Mouse (Mus musculus): ENCODE measurements at regions not wholly inside any gene's neighbourhood (a gene's known extent, or its start where the extent isn't known, plus 50 kb on each side); places are given as distances from the start of the nearest gene placed in this dataset.

DNA sequence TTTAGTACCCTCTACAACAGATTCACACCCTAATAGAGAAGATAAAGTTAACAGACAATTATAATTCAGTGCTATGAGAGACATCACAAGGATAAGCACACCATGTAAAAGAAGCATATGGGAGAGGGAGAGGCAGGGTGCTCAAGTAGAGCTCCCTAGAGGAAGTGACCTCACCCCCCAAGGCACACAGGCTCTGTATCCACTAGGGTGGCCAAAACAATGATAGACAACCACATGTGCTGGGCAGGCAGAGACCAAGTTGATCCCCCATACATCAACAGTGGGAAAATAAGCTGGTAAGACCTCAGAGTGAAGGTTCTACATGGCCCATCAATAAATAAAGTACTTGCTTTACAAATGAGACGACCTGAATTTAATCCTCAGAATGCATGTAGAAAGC, 347.7 kb downstream of the Sox4 start:
- WGBS, result 76% methylated on average over 1 of the region's 1 CpGs
- ATAC-seq (replicated peaks; ENCODE audit: low FRiP score) (no peak), DNase-seq (ENCODE audit: low spot score) (no peak)
- no peak overlapping the region for H3K27ac ChIP-seq (ENCODE audit: low read depth, low read length)
- no peaks in the 10 kb centered on the region for H3K9me3 ChIP-seq (ENCODE audit: control insufficient read depth, low read length)
- H3K4me1 ChIP-seq (replicated peaks; ENCODE audit: control insufficient read depth, insufficient read depth, low read length), result no peaks in the 10 kb centered on the region
- no peaks in the 10 kb centered on the region for H3K36me3 ChIP-seq (ENCODE audit: control insufficient read depth, insufficient read depth, low read length)
- H3K4me2 ChIP-seq, result no peak overlapping the region
- no peak overlapping the region for H3K4me3 ChIP-seq (ENCODE audit: low read depth, low read length)
- no peak overlapping the region for H3K9ac ChIP-seq (ENCODE audit: low read depth, low read length)
- no peaks in the 10 kb centered on the region for H3K27me3 ChIP-seq (replicated peaks; ENCODE audit: control insufficient read depth, insufficient read depth, low read length)

DNA sequence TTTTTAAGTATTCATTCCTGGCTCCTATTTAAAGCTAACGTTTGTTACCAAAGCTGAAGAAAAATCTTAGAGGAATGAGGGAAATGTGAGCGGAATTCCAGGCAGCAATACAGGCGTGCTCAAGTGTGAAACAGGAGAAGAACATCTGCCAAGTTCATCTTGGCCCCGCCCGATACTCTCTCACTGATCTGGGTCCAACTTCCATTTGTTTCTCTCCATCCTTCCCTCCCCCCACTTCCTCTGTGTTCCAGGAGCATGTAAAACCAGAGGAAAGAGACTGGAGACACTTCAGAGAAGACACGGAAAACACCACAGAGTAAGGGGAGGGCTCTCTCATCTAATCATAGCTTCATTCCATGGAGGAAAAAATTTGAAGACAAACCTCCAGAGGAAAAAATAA, 346.7 kb downstream of the Gm11361 start:
- 64% methylated on average over 6 of the region's 6 CpGs for WGBS
- H3K36me3 ChIP-seq (ENCODE audit: control insufficient read depth, insufficient read depth, low read length), result no peaks in the 10 kb centered on the region
- no peak overlapping the region for H3K4me3 ChIP-seq (ENCODE audit: low read depth, low read length)
- ATAC-seq (replicated peaks; ENCODE audit: low FRiP score) (no peak), DNase-seq (ENCODE audit: low spot score) (no peak)
- H3K9me3 ChIP-seq (ENCODE audit: control insufficient read depth, low read length), result no peaks in the 10 kb centered on the region
- H3K4me2 ChIP-seq, result no peak overlapping the region
- no peak overlapping the region for H3K27ac ChIP-seq (ENCODE audit: low read depth, low read length)
- H3K27me3 ChIP-seq (replicated peaks; ENCODE audit: control insufficient read depth, insufficient read depth, low read length), result no peaks in the 10 kb centered on the region
- no peak overlapping the region for H3K9ac ChIP-seq (ENCODE audit: low read depth, low read length)
- H3K4me1 ChIP-seq (replicated peaks; ENCODE audit: control insufficient read depth, insufficient read depth, low read length), result no peaks in the 10 kb centered on the region

DNA sequence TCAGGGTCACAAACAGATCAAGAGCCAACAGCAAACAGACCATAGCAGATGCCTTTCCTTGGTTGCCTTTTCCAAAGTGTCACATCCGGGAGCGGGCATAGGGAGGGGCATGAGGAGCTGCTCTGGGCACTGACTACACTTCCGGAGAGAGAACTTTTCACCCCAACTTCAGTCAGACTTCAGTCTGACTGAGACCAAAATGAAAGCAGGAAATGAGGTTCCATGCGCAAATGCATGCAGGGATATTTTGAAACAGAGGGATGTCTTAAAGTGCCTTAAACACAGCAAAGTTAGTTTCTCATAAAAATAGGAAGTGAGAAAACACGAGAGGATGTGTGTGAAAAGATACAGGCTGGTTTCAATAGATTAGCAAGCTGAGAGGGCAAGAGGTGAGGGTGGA, 343.5 kb downstream of the Gm11361 start:
- WGBS, result 46% methylated on average over 5 of the region's 5 CpGs
- no peak for ATAC-seq (replicated peaks; ENCODE audit: low FRiP score)
- no peak overlapping the region for H3K9ac ChIP-seq (ENCODE audit: low read depth, low read length)
- no peak for DNase-seq (ENCODE audit: low spot score)
- H3K9me3 ChIP-seq (ENCODE audit: control insufficient read depth, low read length), result no peaks in the 10 kb centered on the region
- H3K36me3 ChIP-seq (ENCODE audit: control insufficient read depth, insufficient read depth, low read length), result no peaks in the 10 kb centered on the region
- H3K4me1 ChIP-seq (replicated peaks; ENCODE audit: control insufficient read depth, insufficient read depth, low read length), result no peaks in the 10 kb centered on the region
- no peaks in the 10 kb centered on the region for H3K27me3 ChIP-seq (replicated peaks; ENCODE audit: control insufficient read depth, insufficient read depth, low read length)
- no peak overlapping the region for H3K4me3 ChIP-seq (ENCODE audit: low read depth, low read length)
- H3K4me2 ChIP-seq, result no peak overlapping the region
- H3K27ac ChIP-seq (ENCODE audit: low read depth, low read length), result no peak overlapping the region

DNA sequence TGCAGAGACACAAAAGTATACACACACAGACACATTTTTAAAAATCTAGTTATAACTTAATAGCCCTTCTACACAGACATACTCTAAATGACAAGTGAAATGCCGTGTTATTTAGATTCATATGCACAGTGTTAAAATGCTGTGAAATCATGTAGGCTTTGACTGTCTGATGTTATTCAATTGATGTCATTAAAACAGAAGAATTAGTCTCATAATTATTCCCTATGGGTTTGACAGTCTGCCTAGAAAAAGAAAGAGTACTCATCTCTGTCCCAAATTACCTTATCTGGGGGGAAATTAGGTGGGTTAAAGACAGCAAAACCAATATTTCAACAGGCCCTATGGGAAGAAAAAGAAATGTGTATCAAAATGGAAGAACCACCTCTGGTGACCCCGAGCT, 339.0 kb downstream of the Gm11361 start:
- 85% methylated on average over 2 of the region's 2 CpGs for WGBS
- DNase-seq (ENCODE audit: low spot score), result no peak
- no peaks in the 10 kb centered on the region for H3K36me3 ChIP-seq (ENCODE audit: control insufficient read depth, insufficient read depth, low read length)
- H3K9ac ChIP-seq (ENCODE audit: low read depth, low read length), result no peak overlapping the region
- no peaks in the 10 kb centered on the region for H3K4me1 ChIP-seq (replicated peaks; ENCODE audit: control insufficient read depth, insufficient read depth, low read length)
- no peaks in the 10 kb centered on the region for H3K9me3 ChIP-seq (ENCODE audit: control insufficient read depth, low read length)
- no peak overlapping the region for H3K27ac ChIP-seq (ENCODE audit: low read depth, low read length)
- no peaks in the 10 kb centered on the region for H3K27me3 ChIP-seq (replicated peaks; ENCODE audit: control insufficient read depth, insufficient read depth, low read length)
- ATAC-seq (replicated peaks; ENCODE audit: low FRiP score), result no peak
- no peak overlapping the region for H3K4me2 ChIP-seq
- H3K4me3 ChIP-seq (ENCODE audit: low read depth, low read length), result no peak overlapping the region

DNA sequence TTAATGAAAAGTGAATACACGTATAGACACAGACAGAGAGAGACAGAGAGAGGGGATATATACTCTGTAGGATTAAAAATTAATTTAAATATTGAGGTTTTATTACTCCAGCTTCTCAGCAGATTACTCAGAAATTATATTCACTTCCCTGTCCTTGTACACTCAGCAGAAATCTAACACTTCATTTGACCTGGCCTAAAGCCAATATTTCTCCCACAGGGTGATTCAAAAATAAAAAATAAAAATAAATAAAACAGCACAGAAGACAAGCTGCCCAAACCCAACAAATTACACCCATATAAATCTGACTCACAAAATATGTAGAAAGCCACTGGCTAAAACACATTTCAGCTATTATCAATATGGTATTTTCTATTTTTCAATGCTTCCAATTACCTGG, 334.8 kb downstream of the Gm11361 start:
- ATAC-seq (replicated peaks; ENCODE audit: low FRiP score) (no peak), DNase-seq (ENCODE audit: low spot score) (no peak)
- Histone ChIP-seq H3K27me3 (replicated peaks; ENCODE audit: control insufficient read depth, insufficient read depth, low read length) (no peaks in the 10 kb centered on the region), H3K4me3 (ENCODE audit: low read depth, low read length) (no peak overlapping the region), H3K4me2 (no peak overlapping the region), H3K36me3 (ENCODE audit: control insufficient read depth, insufficient read depth, low read length) (no peaks in the 10 kb centered on the region), H3K9ac (ENCODE audit: low read depth, low read length) (no peak overlapping the region), H3K27ac (ENCODE audit: low read depth, low read length) (no peak overlapping the region), H3K9me3 (ENCODE audit: control insufficient read depth, low read length) (no peaks in the 10 kb centered on the region), H3K4me1 (replicated peaks; ENCODE audit: control insufficient read depth, insufficient read depth, low read length) (no peaks in the 10 kb centered on the region)
- WGBS, result 87% methylated on average over 1 of the region's 1 CpGs

DNA sequence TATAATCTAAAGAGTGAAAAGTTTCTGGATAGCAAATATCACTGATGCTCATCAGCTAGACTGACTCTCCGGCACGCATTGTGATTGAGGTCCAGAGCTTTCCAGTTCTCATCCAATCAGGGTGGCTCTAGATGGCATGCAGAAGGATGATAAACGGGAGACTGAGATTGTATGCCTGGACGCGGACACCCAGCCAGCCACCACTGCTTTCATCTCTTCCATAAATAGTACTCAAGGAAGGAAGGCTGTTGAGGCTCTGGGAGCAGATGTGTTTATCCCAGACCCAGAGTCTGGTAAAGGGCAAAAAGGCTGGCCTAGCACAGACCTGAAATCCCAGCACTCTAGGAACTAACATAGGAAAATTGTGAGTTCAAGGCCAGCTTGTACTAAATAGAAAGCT, 330.6 kb downstream of the Gm11361 start:
- Histone ChIP-seq H3K4me2 (no peak overlapping the region), H3K27me3 (replicated peaks; ENCODE audit: control insufficient read depth, insufficient read depth, low read length) (no peaks in the 10 kb centered on the region), H3K9ac (ENCODE audit: low read depth, low read length) (no peak overlapping the region), H3K27ac (ENCODE audit: low read depth, low read length) (no peak overlapping the region), H3K4me1 (replicated peaks; ENCODE audit: control insufficient read depth, insufficient read depth, low read length) (no peaks in the 10 kb centered on the region), H3K36me3 (ENCODE audit: control insufficient read depth, insufficient read depth, low read length) (no peaks in the 10 kb centered on the region), H3K9me3 (ENCODE audit: control insufficient read depth, low read length) (no peaks in the 10 kb centered on the region), H3K4me3 (ENCODE audit: low read depth, low read length) (no peak overlapping the region)
- ATAC-seq (replicated peaks; ENCODE audit: low FRiP score) (no peak), DNase-seq (ENCODE audit: low spot score) (no peak)
- 65% methylated on average over 5 of the region's 5 CpGs for WGBS

DNA sequence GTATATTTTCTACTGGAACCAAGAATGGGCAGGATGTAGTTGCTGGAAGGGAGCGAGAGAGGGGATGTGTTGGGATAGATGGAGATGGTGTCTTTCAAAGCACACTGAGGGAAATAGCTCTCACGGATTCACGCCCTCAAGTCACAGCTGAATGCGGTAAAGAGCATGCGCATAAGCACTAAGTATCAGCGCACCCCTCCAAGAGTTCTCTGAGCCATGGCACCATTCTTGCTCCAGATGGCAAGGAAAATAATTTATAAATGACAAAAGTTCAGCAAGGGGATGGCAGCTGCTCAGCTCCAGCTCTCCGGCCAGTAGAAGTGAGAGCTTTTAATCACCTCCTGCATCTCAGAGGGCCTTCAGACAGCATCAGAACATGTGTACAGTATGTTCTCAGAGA, 329.4 kb downstream of the Gm11361 start:
- no peak overlapping the region for H3K9ac ChIP-seq (ENCODE audit: low read depth, low read length)
- H3K36me3 ChIP-seq (ENCODE audit: control insufficient read depth, insufficient read depth, low read length), result no peaks in the 10 kb centered on the region
- no peaks in the 10 kb centered on the region for H3K4me1 ChIP-seq (replicated peaks; ENCODE audit: control insufficient read depth, insufficient read depth, low read length)
- H3K4me2 ChIP-seq, result no peak overlapping the region
- H3K27ac ChIP-seq (ENCODE audit: low read depth, low read length), result no peak overlapping the region
- H3K27me3 ChIP-seq (replicated peaks; ENCODE audit: control insufficient read depth, insufficient read depth, low read length), result no peaks in the 10 kb centered on the region
- H3K9me3 ChIP-seq (ENCODE audit: control insufficient read depth, low read length), result no peaks in the 10 kb centered on the region
- no peak overlapping the region for H3K4me3 ChIP-seq (ENCODE audit: low read depth, low read length)
- DNase-seq (ENCODE audit: low spot score) (no peak), ATAC-seq (replicated peaks; ENCODE audit: low FRiP score) (no peak)
- 78% methylated on average over 7 of the region's 7 CpGs for WGBS

DNA sequence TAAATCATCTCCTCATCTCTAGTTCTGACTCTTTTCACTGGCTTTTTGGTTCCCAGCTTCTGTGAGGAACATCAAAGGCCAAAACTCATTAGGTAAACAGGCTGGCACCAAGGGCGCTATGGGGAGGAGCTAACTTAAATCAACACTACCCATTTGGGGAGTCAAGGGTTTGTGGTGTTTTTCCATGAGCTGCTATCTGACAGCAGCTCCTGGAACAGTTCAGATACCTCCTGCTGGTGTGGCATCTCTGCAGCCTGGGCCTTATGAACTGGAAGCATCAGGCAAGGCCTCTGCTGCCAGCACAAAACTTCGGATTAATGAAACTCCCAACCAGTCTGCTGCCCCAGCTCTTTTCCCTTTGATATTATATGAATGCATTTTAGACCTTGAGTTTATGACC, 328.8 kb downstream of the Gm11361 start:
- no peaks in the 10 kb centered on the region for H3K36me3 ChIP-seq (ENCODE audit: control insufficient read depth, insufficient read depth, low read length)
- no peak overlapping the region for H3K4me3 ChIP-seq (ENCODE audit: low read depth, low read length)
- no peak overlapping the region for H3K27ac ChIP-seq (ENCODE audit: low read depth, low read length)
- no peak overlapping the region for H3K9ac ChIP-seq (ENCODE audit: low read depth, low read length)
- 60% methylated on average over 2 of the region's 2 CpGs for WGBS
- H3K4me2 ChIP-seq, result no peak overlapping the region
- no peaks in the 10 kb centered on the region for H3K27me3 ChIP-seq (replicated peaks; ENCODE audit: control insufficient read depth, insufficient read depth, low read length)
- no peak for DNase-seq (ENCODE audit: low spot score)
- ATAC-seq (replicated peaks; ENCODE audit: low FRiP score), result no peak
- H3K4me1 ChIP-seq (replicated peaks; ENCODE audit: control insufficient read depth, insufficient read depth, low read length), result no peaks in the 10 kb centered on the region
- H3K9me3 ChIP-seq (ENCODE audit: control insufficient read depth, low read length), result no peaks in the 10 kb centered on the region

DNA sequence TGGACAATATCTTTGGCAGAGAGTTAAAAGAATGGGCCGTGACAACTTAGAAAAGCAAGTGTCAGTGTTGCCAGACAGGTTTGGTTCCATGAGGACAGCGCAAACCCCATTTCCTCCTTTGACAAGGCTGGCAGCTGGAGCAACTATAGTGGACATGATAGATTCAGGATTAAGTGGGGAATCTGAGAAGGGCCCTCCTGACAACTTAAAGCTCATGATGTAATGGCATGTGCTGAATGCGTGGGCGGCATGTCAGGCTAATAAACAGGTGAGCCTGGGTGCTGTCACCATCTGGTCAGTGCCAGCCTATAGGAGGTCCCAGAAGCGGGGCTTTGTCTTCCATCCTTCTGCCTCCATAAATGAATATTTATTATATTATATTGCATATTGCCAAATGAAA, 326.3 kb downstream of the Gm11361 start:
- no peak for DNase-seq (ENCODE audit: low spot score)
- no peaks in the 10 kb centered on the region for H3K27me3 ChIP-seq (replicated peaks; ENCODE audit: control insufficient read depth, insufficient read depth, low read length)
- H3K4me1 ChIP-seq (replicated peaks; ENCODE audit: control insufficient read depth, insufficient read depth, low read length), result no peaks in the 10 kb centered on the region
- no peak overlapping the region for H3K4me2 ChIP-seq
- WGBS, result 80% methylated on average over 5 of the region's 5 CpGs
- H3K36me3 ChIP-seq (ENCODE audit: control insufficient read depth, insufficient read depth, low read length), result no peaks in the 10 kb centered on the region
- H3K4me3 ChIP-seq (ENCODE audit: low read depth, low read length), result no peak overlapping the region
- no peak overlapping the region for H3K27ac ChIP-seq (ENCODE audit: low read depth, low read length)
- H3K9ac ChIP-seq (ENCODE audit: low read depth, low read length), result no peak overlapping the region
- no peak for ATAC-seq (replicated peaks; ENCODE audit: low FRiP score)
- no peaks in the 10 kb centered on the region for H3K9me3 ChIP-seq (ENCODE audit: control insufficient read depth, low read length)
